In the genomic region with DNA sequence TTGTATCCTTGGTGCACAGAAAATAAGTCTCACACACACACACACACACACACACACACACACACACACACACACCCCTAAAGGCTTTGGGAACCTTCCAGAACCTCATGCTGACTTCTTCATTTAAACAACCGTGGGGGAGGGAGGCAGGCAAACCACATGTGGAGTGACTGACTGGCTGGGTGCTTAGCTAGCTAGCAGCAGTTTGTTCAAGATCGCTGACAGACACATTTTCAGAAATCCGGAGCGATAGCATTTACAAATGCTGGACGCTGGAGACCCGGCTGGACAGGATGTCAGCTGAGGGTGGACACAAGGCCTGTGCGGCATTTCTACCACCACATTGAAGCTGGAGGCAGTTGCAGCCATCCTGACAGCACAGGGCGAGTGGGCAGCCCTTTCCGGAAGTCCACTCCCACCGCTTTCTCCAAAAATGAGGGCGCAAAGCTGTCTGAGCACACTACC, we compare ENCODE assay signal across 9 mouse cellular contexts. TPM values are rescaled to one million over a fixed set of nuclear protein-coding genes. Genes with fewer than 3 reads are reported as not detected.
DNase-seq lines count a peak whose midpoint lies in the region; ATAC-seq and TF ChIP-seq lines count a peak whose summit lies in the region.
"Had no signal": no experiment of that assay in that cellular context is flagged by ENCODE, and none has a peak within 500 bp of the region (broad histone marks: within the 10 kb centered on the region; RNA-seq: fewer than 3 reads in every experiment).

No protein-coding gene starts in this region.

- TF ChIP-seq CTCF in midbrain, postnatal 0 days (IDR thresholded peaks at IDR 0.05), result no peak

- H3K9me3 ChIP-seq in midbrain, postnatal 0 days (ENCODE audit: low read length), result no peaks in the 10 kb centered on the region
- H3K9me3 ChIP-seq in midbrain, embryonic 13.5 days, result no peaks in the 10 kb centered on the region
- H3K9me3 ChIP-seq in liver, embryonic 12.5 days (replicated peaks), result no peaks in the 10 kb centered on the region
- H3K9me3 ChIP-seq: neural tube, embryonic 13.5 days had no signal

- H3K27ac ChIP-seq in midbrain, postnatal 0 days (ENCODE audit: low read depth, low read length), result no peak overlapping the region
- no peak overlapping the region for H3K27ac ChIP-seq in midbrain, embryonic 13.5 days
- H3K27ac ChIP-seq in liver, embryonic 12.5 days, result peak overlapping the region; percentile 55
- H3K27ac ChIP-seq: neural tube, embryonic 13.5 days had no signal

- 67% methylated on average over 11 of the region's 11 CpGs for WGBS in midbrain, postnatal 0 days
- 82% methylated on average over 11 of the region's 11 CpGs for WGBS in midbrain, embryonic 13.5 days
- 62% methylated on average over 11 of the region's 11 CpGs for WGBS in liver, embryonic 12.5 days (ENCODE audit: insufficient replicate concordance)

- DNase-seq in midbrain, postnatal 0 days (ENCODE audit: low spot score), result peak; percentile 51
- peak; percentile 51 for DNase-seq in heart, postnatal 4 days
- DNase-seq in yolk sac, embryonic 10.5 days (ENCODE audit: low spot score), result peak; percentile 77
- DNase-seq in cerebellum, postnatal 14 days, result no peak
- DNase-seq in cerebellum, postnatal 25 days, result no peak
- DNase-seq in cerebellum, postnatal 10 days, result no peak

- H3K4me1 ChIP-seq in midbrain, postnatal 0 days (ENCODE audit: insufficient read depth, low read length), result peaks cover 14% of the 10 kb centered on the region
- peaks cover 41% of the 10 kb centered on the region for H3K4me1 ChIP-seq in midbrain, embryonic 13.5 days (replicated peaks)
- peaks cover 54% of the 10 kb centered on the region for H3K4me1 ChIP-seq in liver, embryonic 12.5 days

- H3K4me3 ChIP-seq in midbrain, postnatal 0 days (ENCODE audit: low read depth, low read length), result no peak overlapping the region
- H3K4me3 ChIP-seq in midbrain, embryonic 13.5 days (replicated peaks), result no peak overlapping the region
- no peak overlapping the region for H3K4me3 ChIP-seq in liver, embryonic 12.5 days
- H3K4me3 ChIP-seq: neural tube, embryonic 13.5 days had no signal

- H3K36me3 ChIP-seq in midbrain, postnatal 0 days (ENCODE audit: insufficient read depth, low read length), result peaks cover 18% of the 10 kb centered on the region
- H3K36me3 ChIP-seq in midbrain, embryonic 13.5 days, result peaks cover 27% of the 10 kb centered on the region
- peaks cover 26% of the 10 kb centered on the region for H3K36me3 ChIP-seq in liver, embryonic 12.5 days

- ATAC-seq in midbrain, postnatal 0 days (ENCODE audit: low FRiP score), result no peak
- no peak for ATAC-seq in midbrain, embryonic 13.5 days
- ATAC-seq in liver, embryonic 12.5 days, result no peak

- H3K9ac ChIP-seq in midbrain, postnatal 0 days (replicated peaks; ENCODE audit: low read length, poor library complexity, severe bottlenecking), result no peak overlapping the region
- no peak overlapping the region for H3K9ac ChIP-seq in midbrain, embryonic 13.5 days (replicated peaks)
- H3K9ac ChIP-seq in liver, embryonic 12.5 days, result no peak overlapping the region
- H3K9ac ChIP-seq: neural tube, embryonic 13.5 days had no signal

- H3K4me2 ChIP-seq in midbrain, postnatal 0 days (ENCODE audit: low read depth, low read length, poor library complexity, severe bottlenecking), result no peak overlapping the region
- no peak overlapping the region for H3K4me2 ChIP-seq in midbrain, embryonic 13.5 days (replicated peaks)
- H3K4me2 ChIP-seq in liver, embryonic 12.5 days, result no peak overlapping the region
- H3K4me2 ChIP-seq: neural tube, embryonic 13.5 days had no signal

- H3K27me3 ChIP-seq in midbrain, postnatal 0 days (ENCODE audit: insufficient read depth, low read length), result no peaks in the 10 kb centered on the region
- H3K27me3 ChIP-seq in midbrain, embryonic 13.5 days, result no peaks in the 10 kb centered on the region
- H3K27me3 ChIP-seq in liver, embryonic 12.5 days (replicated peaks), result no peaks in the 10 kb centered on the region
- H3K27me3 ChIP-seq: neural tube, embryonic 13.5 days had no signal

RNA-seq across cellular contexts. Expression of a gene that starts 15.5 kb away (rescaled TPM):
- 223 and 238 TPM in 2 replicates for total RNA-seq in midbrain, postnatal 0 days (2014; rRNA removed)
- polyA plus RNA-seq in midbrain, postnatal 0 days (2015; fragmentation: Nextera tagmentation; extraction: Ambion mirVana), result 112 and 119 TPM in 2 replicates
- polyA plus RNA-seq in midbrain, embryonic 13.5 days (2015; fragmentation: Nextera tagmentation; extraction: Ambion mirVana), result 79.8 and 105 TPM in 2 replicates
- total RNA-seq in heart, postnatal 4 days (2021), result 10 to 100 TPM; 51.5 to 56.0 TPM
- 46.5 and 49.5 TPM in 2 replicates for polyA plus RNA-seq in liver, embryonic 12.5 days (2016; fragmentation: Nextera tagmentation; extraction: Ambion mirVana)

RNA-seq across cellular contexts. Expression of a gene that starts 37.2 kb away (rescaled TPM):
- 28.2 and 31.0 TPM in 2 replicates for total RNA-seq in midbrain, postnatal 0 days (2014; rRNA removed)
- polyA plus RNA-seq in midbrain, postnatal 0 days (2015; fragmentation: Nextera tagmentation; extraction: Ambion mirVana), result 19.5 and 21.0 TPM in 2 replicates
- polyA plus RNA-seq in midbrain, embryonic 13.5 days (2015; fragmentation: Nextera tagmentation; extraction: Ambion mirVana), result 12.7 and 13.0 TPM in 2 replicates
- total RNA-seq in heart, postnatal 4 days (2021), result 1 to 10 TPM; 4.7 to 4.8 TPM
- 7.0 and 7.7 TPM in 2 replicates for polyA plus RNA-seq in liver, embryonic 12.5 days (2016; fragmentation: Nextera tagmentation; extraction: Ambion mirVana)

RNA-seq across cellular contexts. Expression of a gene that starts 46.6 kb away (rescaled TPM):
- 18.5 and 20.4 TPM in 2 replicates for total RNA-seq in midbrain, postnatal 0 days (2014; rRNA removed)
- polyA plus RNA-seq in midbrain, postnatal 0 days (2015; fragmentation: Nextera tagmentation; extraction: Ambion mirVana), result 6.7 and 7.4 TPM in 2 replicates
- polyA plus RNA-seq in midbrain, embryonic 13.5 days (2015; fragmentation: Nextera tagmentation; extraction: Ambion mirVana), result 10.9 and 11.0 TPM in 2 replicates
- total RNA-seq in heart, postnatal 4 days (2021), result 1 to 10 TPM; 9.0 to 9.2 TPM
- polyA plus RNA-seq in liver, embryonic 12.5 days (2016; fragmentation: Nextera tagmentation; extraction: Ambion mirVana), result 6.1 and 6.7 TPM in 2 replicates

Comparison
In these comparisons a context has a peak if more than half of its experiments do, and no peak if none do; other contexts are left out.
1. DNase-seq: peak in midbrain, postnatal 0 days (single experiment), heart, postnatal 4 days (single experiment) and yolk sac, embryonic 10.5 days (single experiment); none in cerebellum, postnatal 14 days (0 of 2), cerebellum, postnatal 25 days (0 of 2) and cerebellum, postnatal 10 days (0 of 2).